Mouse (Mus musculus) stomach, embryonic 14.5 days (tissue): ENCODE measurements around the gene Ankrd11. TPM values are rescaled to one million over a fixed set of nuclear protein-coding genes. Genes with fewer than 3 reads are reported as not detected.

Source experiments
- ATAC-seq: fragments of 200-750 bp; cut with Nextera tagmentation; 2 replicates; pipeline ENCODE4 v1.8.0; 2017; ENCODE audit warnings: low read depth, moderate TSS enrichment; ENCODE audit not compliant: insufficient number of reproducible peaks, insufficient read depth, low FRiP score
- H3K27ac ChIP-seq: fragments of 300-500 bp; sonication (generic); 2 replicates; pipeline ENCODE4 v1.5.1; 2014; ENCODE audit warnings: mild to moderate bottlenecking, low read length, moderate library complexity, mixed read lengths
- H3K27me3 ChIP-seq: fragments of 300-500 bp; sonication (generic); 2 replicates; pipeline ENCODE4 v1.6.1; 2014; ENCODE audit warnings: low read length, control low read depth, mixed read lengths; ENCODE audit not compliant: control insufficient read depth, insufficient read depth
- H3K36me3 ChIP-seq: fragments of 300-500 bp; sonication (generic); 2 replicates; pipeline ENCODE4 v1.6.1; 2014; ENCODE audit warnings: mild to moderate bottlenecking, control low read depth, low read length, moderate library complexity, mixed read lengths; ENCODE audit not compliant: control insufficient read depth, insufficient read depth
- H3K4me1 ChIP-seq: fragments of 300-500 bp; sonication (generic); 2 replicates; pipeline ENCODE4 v1.6.1; 2014; ENCODE audit warnings: low read length, control low read depth, mixed read lengths; ENCODE audit not compliant: control insufficient read depth, insufficient read depth
- H3K4me2 ChIP-seq: fragments of 300-500 bp; sonication (generic); replicated peaks from 2 replicates; pipeline ENCODE4 v1.6.1; 2014; ENCODE audit warnings: low read depth, low read length, control low read depth
- H3K4me3 ChIP-seq: fragments of 300-500 bp; sonication (generic); 2 replicates; pipeline ENCODE4 v1.5.1; 2014; ENCODE audit warnings: low read depth, low read length, control low read depth
- H3K9ac ChIP-seq: fragments of 300-500 bp; sonication (generic); replicated peaks from 2 replicates; pipeline ENCODE4 v1.6.1; 2014; ENCODE audit warnings: low read depth, mild to moderate bottlenecking, control low read depth, low read length, moderate library complexity, mixed read lengths
- H3K9me3 ChIP-seq: fragments of 300-500 bp; sonication (generic); 2 replicates; pipeline ENCODE4 v1.6.1; 2016; ENCODE audit warnings: low read depth, low read length, control low read depth; ENCODE audit not compliant: control insufficient read depth
- WGBS: fragments of 180-500 bp; shearing (Covaris S2); extraction: QIAGEN DNeasy Blood & Tissue Kit; methylation state at CpG from one replicate; pipeline ENCODE4 v1.1.7; 2014; 5-methylcytosine and 5-hydroxymethylcytosine counted together
- polyA plus RNA-seq: library from polyadenylated mRNA; unstranded; fragments of >200 nt; fragmentation: Nextera tagmentation; extraction: Ambion mirVana; gene quantifications from 2 replicates; pipeline ENCODE4 v1.2.1, GENCODE M21; 2014

Ankrd11 gene
- polyA plus RNA-seq, 1 experiment from 2014 or later: 55.5 TPM

DNA sequence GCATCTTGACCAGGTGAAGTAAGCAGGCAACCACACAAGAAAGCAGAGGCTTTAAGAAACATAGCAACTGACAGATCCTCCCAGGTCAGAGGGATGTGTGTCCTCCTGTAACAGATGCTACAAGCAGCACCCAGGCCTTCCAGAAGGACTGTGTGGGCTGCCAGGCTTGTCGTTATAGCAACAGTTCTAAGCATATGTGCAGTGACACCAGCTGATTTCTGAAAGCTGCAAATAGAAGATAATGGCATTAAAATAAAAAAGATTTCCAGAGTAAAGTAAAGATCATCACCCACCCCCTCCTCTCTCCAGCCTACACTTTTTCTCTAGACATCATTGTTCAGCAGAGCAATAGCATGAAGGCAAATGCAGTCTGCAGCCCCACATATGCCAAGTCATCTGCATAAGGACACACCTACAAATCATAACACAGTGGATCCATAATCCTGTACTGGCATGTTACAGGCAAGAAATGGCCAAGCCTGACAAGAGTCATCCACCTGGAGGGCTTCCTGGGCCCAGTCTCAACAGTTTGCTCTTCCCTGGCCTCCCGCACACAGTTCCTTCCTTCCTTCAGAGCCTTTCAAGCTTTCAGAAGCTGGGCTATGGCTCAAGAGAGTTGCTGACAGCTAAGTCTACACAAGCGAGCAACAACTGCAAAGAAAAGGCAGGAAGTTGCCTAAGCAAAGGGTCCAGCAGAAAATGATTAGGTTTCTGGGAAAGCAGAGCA lies 110.1 kb downstream of the Ankrd11 start:
- 74% methylated on average over 3 of the region's 3 CpGs for WGBS
- Histone ChIP-seq H3K4me2 (no peak overlapping the region), H3K4me3 (no peak overlapping the region), H3K27me3 (no peaks in the 10 kb centered on the region), H3K9me3 (no peaks in the 10 kb centered on the region), H3K9ac (no peak overlapping the region), H3K36me3 (no peaks in the 10 kb centered on the region), H3K4me1 (peaks cover 17% of the 10 kb centered on the region; the same call in 1 of the 2 replicates), H3K27ac (no peak overlapping the region)
- ATAC-seq: no peak

DNA sequence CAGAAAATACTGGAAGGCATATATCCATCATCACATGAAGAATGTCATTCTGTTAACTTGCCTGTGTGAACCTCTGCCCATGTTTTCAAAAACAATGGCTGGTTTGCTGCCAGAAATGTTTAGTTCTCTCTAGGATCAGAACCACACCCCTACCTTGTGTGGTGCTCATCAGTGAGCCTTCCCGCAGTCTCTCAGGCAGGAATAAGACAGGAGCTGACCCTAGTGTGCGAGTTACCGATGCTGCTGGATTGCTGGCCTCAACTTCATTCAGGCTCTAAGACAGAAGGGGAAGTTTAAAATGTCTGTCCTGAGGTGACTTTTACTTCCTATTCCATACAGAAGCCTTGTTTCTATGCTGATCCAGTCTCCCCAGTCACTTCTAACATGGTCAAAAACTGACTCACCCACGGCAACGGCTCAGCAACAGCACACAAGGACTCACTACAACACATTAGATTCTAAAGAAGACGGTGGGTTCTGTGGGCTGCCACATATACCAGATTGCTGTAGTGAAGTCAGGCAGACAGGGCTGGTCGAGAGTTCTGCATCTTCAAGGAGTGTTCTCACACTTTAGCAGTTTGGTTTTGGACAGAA lies 113.3 kb downstream of the Ankrd11 start:
- H3K27me3 ChIP-seq: no peaks in the 10 kb centered on the region
- WGBS: 88% methylated on average over 7 of the region's 7 CpGs
- no peak for ATAC-seq

DNA sequence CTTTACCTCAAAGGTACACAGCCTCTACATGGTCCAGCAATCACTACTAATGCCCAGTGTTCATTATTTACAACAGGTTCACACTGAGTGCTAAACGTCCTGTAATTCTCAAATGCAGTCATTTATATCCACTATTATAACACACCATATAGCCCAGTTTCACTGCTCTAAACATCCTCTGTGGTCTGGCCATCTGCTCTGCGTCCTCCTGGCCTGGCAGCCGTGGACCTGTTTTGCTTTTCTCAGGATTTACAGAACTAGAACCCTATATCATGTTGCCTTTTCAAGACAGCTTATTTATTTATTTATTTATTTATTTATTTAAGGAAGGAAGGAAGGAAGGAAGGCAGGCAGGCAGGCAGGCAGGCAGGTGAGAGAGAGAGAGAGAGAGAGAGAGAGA lies 114.2 kb downstream of the Ankrd11 start:
- no peak overlapping the region for H3K4me2 ChIP-seq
- no peaks in the 10 kb centered on the region for H3K27me3 ChIP-seq
- H3K9me3 ChIP-seq: no peaks in the 10 kb centered on the region
- 62% methylated on average over 3 of the region's 3 CpGs for WGBS
- no peaks in the 10 kb centered on the region for H3K36me3 ChIP-seq
- peaks cover 17% of the 10 kb centered on the region; the same call in 1 of the 2 replicates for H3K4me1 ChIP-seq
- H3K9ac ChIP-seq: no peak overlapping the region
- H3K4me3 ChIP-seq: no peak overlapping the region
- no peak for ATAC-seq
- H3K27ac ChIP-seq: no peak overlapping the region

More for the DNA sequence above, 113.3 kb downstream of the Ankrd11 start:
- Histone ChIP-seq H3K9me3 (no peaks in the 10 kb centered on the region), H3K36me3 (no peaks in the 10 kb centered on the region), H3K4me1 (peaks cover 17% of the 10 kb centered on the region; the same call in 1 of the 2 replicates), H3K4me2 (no peak overlapping the region), H3K9ac (no peak overlapping the region), H3K4me3 (no peak overlapping the region), H3K27ac (no peak overlapping the region)

DNA sequence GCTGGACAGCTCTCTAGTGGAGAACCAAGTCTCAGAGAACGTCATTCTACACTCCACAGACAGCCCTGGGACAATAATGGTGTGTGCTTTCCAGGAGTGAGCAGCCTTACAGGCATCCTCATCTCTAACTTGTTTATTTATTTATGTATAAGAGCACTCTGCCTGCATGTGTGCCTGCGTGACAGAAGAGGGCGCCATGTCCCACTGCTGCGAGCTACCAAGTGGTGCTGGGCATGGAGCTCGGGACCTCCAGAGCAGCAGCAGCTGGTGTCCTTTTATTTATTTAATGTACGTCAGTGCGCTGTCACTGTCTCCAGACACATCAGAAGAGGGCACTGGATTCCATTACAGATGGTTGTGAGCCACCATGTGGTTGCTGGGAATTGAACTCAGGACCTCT lies 115.3 kb downstream of the Ankrd11 start:
- 67% methylated on average over 7 of the region's 7 CpGs for WGBS
- no peak overlapping the region for H3K27ac ChIP-seq
- H3K4me2 ChIP-seq: no peak overlapping the region
- no peak for ATAC-seq
- H3K36me3 ChIP-seq: no peaks in the 10 kb centered on the region
- H3K9me3 ChIP-seq: no peaks in the 10 kb centered on the region
- no peaks in the 10 kb centered on the region for H3K27me3 ChIP-seq
- H3K4me3 ChIP-seq: no peak overlapping the region
- H3K9ac ChIP-seq: no peak overlapping the region
- H3K4me1 ChIP-seq: peaks cover 14% of the 10 kb centered on the region; the same call in 1 of the 2 replicates

DNA sequence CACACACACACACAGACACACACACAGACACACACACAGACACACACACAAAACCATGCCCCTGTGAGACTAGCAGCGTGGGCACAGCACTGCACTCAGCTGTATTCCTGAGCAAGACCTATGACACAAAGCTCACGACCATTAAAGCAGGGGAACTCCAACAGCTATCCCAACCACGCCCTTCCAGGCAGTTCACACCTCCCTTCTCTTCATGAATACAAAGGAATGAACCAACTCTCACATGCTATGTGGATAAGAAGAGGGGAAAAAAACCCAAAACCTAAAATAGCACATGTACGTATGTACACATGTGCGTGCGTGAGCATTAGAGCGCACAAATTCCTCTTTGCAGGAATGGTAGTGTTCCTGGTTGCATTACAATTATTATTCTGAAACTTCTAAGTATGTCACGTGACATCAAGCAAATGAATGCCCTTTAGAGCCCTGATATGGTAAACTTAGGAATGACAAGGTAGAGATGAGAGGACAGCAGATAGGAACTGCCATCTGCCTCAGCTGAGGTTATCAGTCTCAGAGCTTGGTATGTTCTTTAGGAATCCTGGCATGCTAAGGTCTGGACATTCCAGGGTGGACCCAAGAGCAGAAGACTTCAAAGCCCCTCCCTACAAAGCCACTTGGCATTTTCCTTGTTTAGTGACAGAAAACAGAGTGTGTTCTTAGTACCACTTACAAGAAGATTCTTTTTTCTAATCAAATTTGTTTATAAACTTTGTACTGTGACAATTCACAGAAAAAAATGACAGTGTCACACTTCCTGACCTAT lies 115.9 kb downstream of the Ankrd11 start:
- WGBS: 85% methylated on average over 8 of the region's 8 CpGs
- Histone ChIP-seq H3K4me2 (no peak overlapping the region), H3K9ac (no peak overlapping the region), H3K27me3 (no peaks in the 10 kb centered on the region), H3K4me1 (peaks cover 12% of the 10 kb centered on the region; the same call in 1 of the 2 replicates), H3K4me3 (no peak overlapping the region), H3K36me3 (no peaks in the 10 kb centered on the region), H3K27ac (no peak overlapping the region), H3K9me3 (no peaks in the 10 kb centered on the region)
- ATAC-seq: no peak

DNA sequence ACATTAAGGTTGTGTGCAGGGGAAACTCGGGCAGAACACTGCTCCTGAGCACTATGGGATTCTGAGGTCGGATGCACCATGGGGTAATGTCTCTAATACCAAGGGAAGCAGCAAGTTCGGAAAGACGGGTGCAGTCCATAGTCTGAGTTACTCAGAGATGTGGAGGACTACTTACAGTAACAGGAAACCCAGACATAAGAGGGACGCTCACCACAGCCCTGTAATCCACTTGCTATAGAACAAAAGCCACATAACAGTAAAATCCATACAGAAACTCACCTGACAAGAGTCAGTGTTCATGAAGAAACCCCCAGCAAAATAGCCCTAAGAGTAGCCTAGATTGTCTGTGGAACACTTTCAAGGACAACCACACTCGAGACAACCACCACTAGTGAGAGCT lies 118.0 kb downstream of the Ankrd11 start:
- Histone ChIP-seq H3K36me3 (no peaks in the 10 kb centered on the region), H3K9me3 (no peaks in the 10 kb centered on the region), H3K27ac (no peak overlapping the region), H3K4me1 (peaks cover 17% of the 10 kb centered on the region; the same call in 1 of the 2 replicates), H3K4me3 (no peak overlapping the region), H3K4me2 (no peak overlapping the region), H3K9ac (no peak overlapping the region), H3K27me3 (no peaks in the 10 kb centered on the region)
- 71% methylated on average over 6 of the region's 6 CpGs for WGBS
- no peak for ATAC-seq

DNA sequence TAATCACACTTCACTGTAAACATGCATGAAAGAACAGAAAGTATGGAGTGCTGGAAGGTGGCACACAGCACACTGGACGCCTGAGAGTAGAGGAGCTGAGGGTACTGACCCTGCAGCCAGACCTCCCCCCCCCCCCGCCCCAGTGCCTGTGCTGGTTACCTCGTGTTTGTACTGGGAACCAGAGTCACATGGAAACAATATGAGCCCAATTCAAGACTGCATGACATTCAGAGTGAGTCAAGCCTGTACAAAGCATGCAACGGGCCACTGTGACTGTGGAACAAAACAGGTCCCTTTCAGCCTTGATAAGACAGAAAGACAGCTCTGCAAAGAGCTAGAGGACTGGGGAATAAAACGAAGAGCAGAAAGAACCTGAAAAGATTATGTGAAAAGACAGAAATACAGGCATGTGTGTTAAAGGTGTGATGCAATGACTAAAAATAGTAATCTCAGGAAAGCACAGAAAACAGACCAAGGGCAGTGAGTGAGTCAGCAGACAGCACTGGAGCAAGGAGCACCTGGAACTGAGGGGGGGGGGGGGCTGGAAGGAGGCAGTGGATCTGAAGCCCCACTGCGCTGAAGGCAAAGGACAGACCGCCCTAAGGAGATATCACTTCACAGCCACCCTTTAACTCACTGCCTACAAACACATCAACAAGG lies 118.5 kb downstream of the Ankrd11 start:
- 53% methylated on average over 7 of the region's 7 CpGs for WGBS
- H3K4me3 ChIP-seq: no peak overlapping the region
- no peak overlapping the region for H3K27ac ChIP-seq
- H3K4me1 ChIP-seq: peaks cover 17% of the 10 kb centered on the region; the same call in 1 of the 2 replicates
- H3K27me3 ChIP-seq: no peaks in the 10 kb centered on the region
- no peak overlapping the region for H3K9ac ChIP-seq
- no peaks in the 10 kb centered on the region for H3K36me3 ChIP-seq
- H3K4me2 ChIP-seq: no peak overlapping the region
- H3K9me3 ChIP-seq: no peaks in the 10 kb centered on the region
- no peak for ATAC-seq

DNA sequence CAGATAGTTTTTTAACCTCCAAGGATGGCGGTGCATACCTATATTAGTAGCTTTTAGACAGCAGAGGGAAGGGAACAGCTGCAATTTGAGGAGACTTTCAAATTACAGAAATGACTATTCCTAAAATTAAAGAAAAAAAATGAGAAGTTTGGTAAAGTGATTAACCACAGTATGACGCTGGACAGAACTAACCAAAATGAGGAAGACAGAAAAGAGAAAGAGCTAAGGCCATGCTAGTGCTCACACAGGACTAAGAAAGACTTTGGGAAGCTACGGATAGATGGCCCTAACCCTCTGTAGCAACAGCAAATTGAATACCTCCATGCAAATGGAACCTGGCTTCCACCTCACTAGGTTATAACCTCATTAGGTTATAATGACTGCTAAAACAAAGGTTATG lies 119.1 kb downstream of the Ankrd11 start:
- no peak for ATAC-seq
- Histone ChIP-seq H3K27me3 (no peaks in the 10 kb centered on the region), H3K36me3 (no peaks in the 10 kb centered on the region), H3K9me3 (no peaks in the 10 kb centered on the region), H3K4me3 (no peak overlapping the region), H3K27ac (no peak overlapping the region), H3K9ac (no peak overlapping the region), H3K4me2 (no peak overlapping the region), H3K4me1 (peaks cover 20% of the 10 kb centered on the region)
- whole genome bisulfite sequencing: 78% methylated on average over 3 of the region's 3 CpGs
